Mouse (Mus musculus) erythroblast, embryonic 14.5 days (primary cell): ENCODE measurements at regions not wholly inside any gene's neighbourhood (a gene's known extent, or its start where the extent isn't known, plus 50 kb on each side); places are given as distances from the start of the nearest gene placed in this dataset.

Experiments used
- H3K27me3 ChIP-seq: 2 replicates; pipeline ENCODE4 v1.6.1; 2012; ENCODE audit warnings: inconsistent platforms; ENCODE audit not compliant: control insufficient read depth
- H3K36me3 ChIP-seq: 2 replicates; pipeline ENCODE4 v1.6.1; 2012; ENCODE audit warnings: mild to moderate bottlenecking, inconsistent platforms; ENCODE audit not compliant: control insufficient read depth
- H3K4me1 ChIP-seq: 2 replicates; pipeline ENCODE4 v1.6.1; 2012; ENCODE audit warnings: inconsistent platforms; ENCODE audit not compliant: control insufficient read depth
- H3K4me3 ChIP-seq: replicated peaks from 2 replicates; pipeline ENCODE3; 2012; ENCODE audit warnings: moderate library complexity, mild to moderate bottlenecking, inconsistent platforms
- H3K9me3 ChIP-seq: 2 replicates; pipeline ENCODE4 v1.6.1; 2012; ENCODE audit warnings: low read length, inconsistent platforms, mixed read lengths; ENCODE audit not compliant: control insufficient read depth
- GATA1 ChIP-seq: IDR thresholded peaks from 2 replicates; pipeline ENCODE4 v1.6.1; 2012; ENCODE audit warnings: low read length, inconsistent platforms, mixed read lengths
- TAL1 ChIP-seq: IDR thresholded peaks from 3 replicates; pipeline ENCODE4 v1.6.1; 2012; ENCODE audit warnings: low read length, inconsistent platforms, mixed read lengths

DNA sequence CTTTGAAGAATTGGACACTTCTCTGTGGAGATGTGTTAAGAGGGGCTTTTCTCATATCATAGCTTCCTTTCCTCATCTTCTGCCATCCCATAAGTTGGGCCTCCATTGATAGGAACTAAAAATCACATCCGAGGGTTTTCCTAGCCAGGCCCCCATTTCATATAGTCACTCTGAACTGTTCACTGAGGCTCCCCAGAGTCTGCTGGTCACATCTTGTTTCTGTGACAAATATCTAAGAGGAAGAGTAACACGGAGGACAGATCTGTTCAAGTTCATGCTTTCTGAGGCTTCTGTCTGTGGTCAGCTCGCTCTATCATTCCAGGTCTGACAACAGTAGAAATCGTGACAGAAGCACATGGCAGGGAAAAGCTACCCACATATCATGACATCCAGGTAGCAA lies 216.0 kb upstream of the Clint1 start:
- no peaks in the 10 kb centered on the region for H3K4me1 ChIP-seq
- no peak for TF ChIP-seq GATA1
- TF ChIP-seq TAL1 = no peak
- no peak overlapping the region for H3K4me3 ChIP-seq

DNA sequence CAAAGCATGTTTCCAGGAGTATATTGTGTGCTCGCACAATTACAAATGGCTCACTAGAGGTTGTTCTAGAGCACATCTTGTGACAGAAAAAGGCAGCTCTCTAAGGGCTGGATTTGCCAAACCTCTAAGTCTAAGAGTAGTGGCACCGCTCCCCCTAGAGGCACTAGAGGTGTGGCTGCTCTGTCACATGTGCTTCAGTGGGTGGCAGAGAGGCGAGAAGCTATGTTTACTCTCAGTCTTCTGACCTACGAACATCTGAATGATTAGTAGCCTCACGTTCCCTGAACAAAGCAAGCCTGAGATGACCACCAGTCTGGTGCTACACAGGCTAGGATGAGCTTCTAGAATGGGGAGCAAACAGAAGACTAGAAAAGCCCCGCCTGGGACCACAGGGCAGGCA lies 212.6 kb upstream of the Clint1 start:
- TF ChIP-seq GATA1 = no peak
- TF ChIP-seq TAL1 = no peak
- no peak overlapping the region for H3K4me3 ChIP-seq
- H3K36me3 ChIP-seq = no peaks in the 10 kb centered on the region
- H3K4me1 ChIP-seq = no peaks in the 10 kb centered on the region
- no peaks in the 10 kb centered on the region for H3K9me3 ChIP-seq
- H3K27me3 ChIP-seq = 0 out of 2 replicates have a peak, but pooled peaks cover 2% of the 10 kb centered on the region

More for the DNA sequence above, 216.0 kb upstream of the Clint1 start:
- Histone ChIP-seq H3K9me3 (no peaks in the 10 kb centered on the region), H3K27me3 (0 out of 2 replicates have a peak, but pooled peaks cover 2% of the 10 kb centered on the region), H3K36me3 (no peaks in the 10 kb centered on the region)

GRCm38 (mm10) chr11:45642142-45642756 lies 209.6 kb upstream of the Clint1 start:
- Histone ChIP-seq H3K27me3 (0 out of 2 replicates have a peak, but pooled peaks cover 2% of the 10 kb centered on the region), H3K9me3 (no peaks in the 10 kb centered on the region), H3K4me1 (no peaks in the 10 kb centered on the region), H3K36me3 (no peaks in the 10 kb centered on the region), H3K4me3 (no peak overlapping the region)
- TF ChIP-seq TAL1 (no peak; the same call in 2 of the 3 replicates), GATA1 (no peak)

DNA sequence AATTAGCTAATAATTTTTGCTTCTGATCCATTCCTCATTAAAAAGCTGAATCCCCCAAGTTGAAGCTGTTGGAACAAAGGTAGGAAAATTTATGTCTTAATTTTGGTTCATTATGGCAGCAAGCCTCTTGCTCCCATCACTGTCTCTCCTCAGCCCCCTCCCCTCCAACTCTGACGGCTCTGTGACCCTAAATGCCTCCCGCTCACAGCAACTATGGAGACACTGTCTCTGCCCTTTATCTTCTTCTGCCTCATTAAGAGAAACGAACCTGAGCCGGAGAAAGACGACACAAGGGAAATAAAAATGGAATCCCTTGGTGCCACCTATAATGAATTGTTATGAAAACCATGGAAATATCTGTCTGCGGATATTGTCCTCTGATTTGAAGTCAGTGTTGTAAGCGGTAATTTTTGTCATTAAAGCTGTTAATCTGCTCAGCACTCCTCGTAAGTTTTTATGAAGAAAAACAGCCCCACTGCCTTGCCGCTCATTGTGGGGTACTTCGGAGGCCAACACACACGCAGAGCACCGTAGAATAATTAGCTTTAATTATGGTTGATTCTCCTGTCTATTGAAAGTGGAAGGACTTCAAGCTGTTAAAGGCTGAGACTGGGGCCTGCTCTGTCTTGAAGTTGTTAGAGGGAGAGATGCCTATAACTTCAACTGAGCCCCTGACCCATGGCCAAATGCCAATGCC lies 208.1 kb upstream of the Clint1 start:
- no peak overlapping the region for H3K4me3 ChIP-seq
- H3K4me1 ChIP-seq = no peaks in the 10 kb centered on the region
- TF ChIP-seq GATA1 (no peak), TAL1 (no peak)
- no peaks in the 10 kb centered on the region for H3K9me3 ChIP-seq
- 0 out of 2 replicates have a peak, but pooled peaks cover 2% of the 10 kb centered on the region for H3K27me3 ChIP-seq
- H3K36me3 ChIP-seq = no peaks in the 10 kb centered on the region

DNA sequence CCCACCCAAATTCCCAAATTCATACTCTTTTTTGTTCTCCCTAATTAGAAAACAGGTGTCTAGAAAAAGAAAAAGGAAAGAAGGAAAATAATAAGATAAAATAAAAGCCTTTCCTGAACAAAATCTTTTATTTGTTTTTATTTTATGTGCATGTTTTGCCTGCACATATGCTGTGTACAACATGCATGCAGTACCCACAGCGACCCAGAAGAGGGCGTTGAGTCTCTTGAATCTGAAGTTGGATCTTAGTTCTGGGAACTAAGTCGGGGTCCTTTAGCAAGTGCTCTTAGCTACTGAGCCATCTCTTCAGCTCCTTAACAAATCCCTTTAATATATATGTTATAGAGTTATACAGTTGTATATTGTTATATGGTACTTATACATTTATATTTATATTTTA lies 206.0 kb upstream of the Clint1 start:
- Histone ChIP-seq H3K9me3 (no peaks in the 10 kb centered on the region), H3K27me3 (no peaks in the 10 kb centered on the region), H3K4me3 (no peak overlapping the region), H3K4me1 (no peaks in the 10 kb centered on the region), H3K36me3 (no peaks in the 10 kb centered on the region)
- no peak for TF ChIP-seq TAL1
- no peak for TF ChIP-seq GATA1

- TF ChIP-seq GATA1 (no peak), TAL1 (no peak)
- H3K36me3 ChIP-seq = no peaks in the 10 kb centered on the region
- no peak overlapping the region for H3K4me3 ChIP-seq
- no peaks in the 10 kb centered on the region for H3K4me1 ChIP-seq
- H3K9me3 ChIP-seq = no peaks in the 10 kb centered on the region
- no peaks in the 10 kb centered on the region for H3K27me3 ChIP-seq
Observed at GRCm38 (mm10) chr11:45647888-45648287, 204.0 kb upstream of the Clint1 start.

GRCm38 (mm10) chr11:45656260-45656659 lies 195.6 kb upstream of the Clint1 start:
- no peaks in the 10 kb centered on the region for H3K4me1 ChIP-seq
- TF ChIP-seq TAL1 (no peak), GATA1 (no peak)
- peaks cover 17% of the 10 kb centered on the region for H3K9me3 ChIP-seq
- H3K27me3 ChIP-seq = no peaks in the 10 kb centered on the region
- H3K4me3 ChIP-seq = no peak overlapping the region
- no peaks in the 10 kb centered on the region for H3K36me3 ChIP-seq

DNA sequence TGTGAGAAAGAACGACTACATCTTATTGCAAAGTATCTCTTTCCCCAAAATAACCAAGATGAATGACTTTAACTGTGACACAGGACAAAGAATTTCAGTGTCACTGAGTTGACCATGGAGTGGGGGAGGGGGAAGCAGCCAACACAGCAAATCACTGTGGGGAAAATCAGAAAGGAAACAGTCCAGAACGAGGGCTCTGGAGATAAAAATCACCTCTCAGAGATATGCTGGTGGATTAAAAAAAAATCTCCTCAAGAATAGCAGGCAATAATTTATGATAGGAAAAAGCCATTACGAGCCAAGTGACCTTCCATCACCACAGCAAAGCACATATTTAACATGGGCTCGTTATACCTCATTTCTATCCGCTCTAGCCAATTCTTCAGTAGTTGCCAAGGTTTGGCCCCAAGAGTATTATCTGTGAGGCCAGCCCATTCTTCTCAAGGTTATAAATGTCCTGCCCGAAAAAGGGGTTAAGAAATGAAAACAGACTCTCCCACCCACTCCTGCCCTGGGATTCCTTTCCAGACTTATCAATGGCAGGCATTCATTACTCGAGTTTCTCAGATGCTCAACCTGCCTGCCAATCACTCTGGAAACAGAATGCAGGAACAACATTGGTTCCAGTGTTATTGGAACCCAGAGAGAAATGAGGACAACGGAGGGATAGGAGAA lies 181.6 kb upstream of the Clint1 start:
- H3K9me3 ChIP-seq = no peaks in the 10 kb centered on the region
- no peak overlapping the region for H3K4me3 ChIP-seq
- H3K4me1 ChIP-seq = no peaks in the 10 kb centered on the region
- TF ChIP-seq TAL1 (no peak), GATA1 (no peak)
- H3K27me3 ChIP-seq = no peaks in the 10 kb centered on the region
- no peaks in the 10 kb centered on the region for H3K36me3 ChIP-seq

GRCm38 (mm10) chr11:45678666-45679292 lies 173.1 kb upstream of the Clint1 start:
- H3K4me3 ChIP-seq = no peak overlapping the region
- no peaks in the 10 kb centered on the region for H3K4me1 ChIP-seq
- H3K9me3 ChIP-seq = no peaks in the 10 kb centered on the region
- H3K36me3 ChIP-seq = no peaks in the 10 kb centered on the region
- H3K27me3 ChIP-seq = no peaks in the 10 kb centered on the region
- TF ChIP-seq TAL1 (no peak), GATA1 (no peak)
